Mouse (Mus musculus) heart, postnatal 14 days (tissue): ENCODE data around the gene Hist1h3h. TPM values are rescaled to one million over a fixed set of nuclear protein-coding genes. Genes with fewer than 3 reads are reported as not detected.

Source experiments
- DNase-seq, 2 experiments: peaks; one replicate each; pipeline ENCODE4 v3.0.0; 2021 to 2022
- intact Hi-C: fragments of 180-260 bp; cut with DNase I; formaldehyde crosslinking; loops from one replicate; pipeline ENCODE4 v1.15.1; 2025
- total RNA-seq, 2 experiments: library from RNA; stranded (reverse); gene quantifications; 2 replicates each; pipeline ENCODE4 v1.2.3; 2021

Gene Hist1h3h
- total RNA-seq, 2 experiments from 2014 or later: 82.7 to 215 TPM

GRCm38 (mm10) chr13:21722993-21723836 lies 5.8 kb downstream of the Hist1h3h start:
- no peak for DNase-seq

GRCm38 (mm10) chr13:21727948-21728572 lies 10.6 kb downstream of the Hist1h3h start:
- DNase-seq: no peak
- intact Hi-C loops: no loop called here

More at GRCm38 (mm10) chr13:21722993-21723836, 5.8 kb downstream of the Hist1h3h start:
- intact Hi-C loops: no loop called here

DNA sequence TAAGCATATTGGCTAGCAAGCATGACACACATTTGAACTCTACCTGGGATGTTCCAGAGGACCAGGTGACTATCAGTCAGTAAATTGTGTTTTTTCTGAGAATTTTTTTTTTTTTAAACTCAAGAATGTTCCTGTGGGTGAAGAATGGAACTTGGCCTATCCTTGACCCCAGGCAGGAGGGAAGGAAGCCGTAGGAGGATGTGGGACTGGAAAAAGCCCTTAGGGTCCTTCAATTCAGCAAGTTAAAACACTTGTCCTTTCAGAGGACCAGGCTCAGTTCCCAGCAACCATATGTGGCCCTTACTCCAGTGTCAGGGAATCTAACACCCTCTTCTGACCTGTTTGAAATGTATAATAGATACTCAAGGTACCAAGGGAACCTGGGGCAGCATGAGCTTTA lies 12.1 kb downstream of the Hist1h3h start:
- no peak for DNase-seq
- intact Hi-C loops: no loop called here

GRCm38 (mm10) chr13:21733466-21733865 lies 16.0 kb downstream of the Hist1h3h start:
- DNase-seq: no peak
- intact Hi-C loops: loop anchor here (5.0 kb wide), 1 partner anchor 1889 kb away; the partner anchor contains the start of genes Hist1h1e and Hist1h2be

- intact Hi-C loops: loop anchor here (1.0 to 5.0 kb wide), 3 partner anchors 16 to 1888 kb away; partner anchors contain the start of genes Hist1h1e, Hist1h2be and Hist1h4k
- DNase-seq: peak; percentile 67 to 88
These were observed 16.8 kb downstream of the Hist1h3h start for GRCm38 (mm10) chr13:21734010-21734905.

DNA sequence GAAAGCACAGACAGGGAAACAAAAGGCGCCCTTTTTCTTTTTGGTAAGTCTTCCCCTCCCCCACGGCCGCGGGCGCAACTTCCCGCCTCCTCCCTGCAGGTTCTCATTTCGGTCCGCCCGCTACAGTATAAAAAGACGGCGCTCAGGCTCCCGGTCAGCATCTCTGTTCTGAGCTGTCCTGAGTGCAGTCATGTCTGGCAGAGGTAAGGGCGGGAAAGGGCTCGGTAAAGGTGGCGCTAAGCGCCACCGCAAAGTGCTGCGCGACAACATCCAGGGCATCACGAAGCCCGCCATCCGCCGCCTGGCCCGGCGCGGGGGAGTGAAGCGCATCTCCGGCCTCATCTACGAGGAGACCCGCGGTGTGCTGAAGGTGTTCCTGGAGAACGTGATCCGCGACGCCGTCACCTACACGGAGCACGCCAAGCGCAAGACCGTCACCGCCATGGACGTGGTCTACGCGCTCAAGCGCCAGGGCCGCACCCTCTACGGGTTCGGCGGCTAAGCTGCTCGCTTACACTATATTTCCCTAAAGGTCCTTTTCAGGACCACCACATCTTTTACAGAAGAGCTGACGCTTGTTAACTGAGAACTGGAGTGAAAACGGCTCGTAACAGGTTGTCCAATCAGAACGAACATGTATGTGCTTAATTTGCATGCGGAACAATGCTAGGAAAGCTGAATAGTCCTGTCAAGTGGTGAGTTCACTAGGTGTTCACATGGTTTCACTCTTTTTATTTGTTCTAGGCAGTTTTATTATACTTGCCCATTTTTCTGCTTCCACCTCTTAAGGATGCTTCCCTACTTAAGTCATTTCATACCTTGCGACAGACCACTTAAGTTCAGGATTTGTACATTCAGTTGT lies 17.7 kb downstream of the Hist1h3h start, which contains the start of gene Hist1h4j:
Gene Hist1h4j (plus strand): TSS at position 159 of the 862 bp plus-strand sequence.
- intact Hi-C loops: loop anchor here (1.0 to 5.0 kb wide), 3 partner anchors 15 to 1887 kb away; partner anchors contain the start of genes Hist1h1e, Hist1h2be and Hist1h4k
- DNase-seq: peak; percentile 66 to 76

DNA sequence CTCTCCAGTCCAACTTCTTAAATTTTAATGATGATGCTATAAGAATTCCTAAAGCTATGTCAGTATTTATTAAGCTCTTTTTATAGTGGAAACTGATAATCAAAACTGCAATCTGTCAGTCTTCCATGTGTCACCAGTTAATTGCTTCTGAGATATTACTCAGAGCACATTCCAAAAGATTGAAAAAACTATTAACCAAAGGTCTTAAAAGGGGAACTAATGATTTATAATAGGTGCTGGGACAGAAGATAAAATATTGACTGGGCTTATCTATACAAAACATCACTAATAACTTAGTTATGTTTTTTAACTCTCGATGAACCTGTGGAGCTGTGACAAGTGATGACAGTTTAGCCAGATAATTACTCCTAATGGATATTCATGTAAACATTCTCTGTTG lies 27.5 kb downstream of the Hist1h3h start:
- intact Hi-C loops: no loop called here
- DNase-seq: no peak

GRCm38 (mm10) chr13:21749387-21750158 lies 32.1 kb downstream of the Hist1h3h start:
- intact Hi-C loops: loop anchor here (1.0 to 10.0 kb wide), 2 partner anchors 15 to 1835 kb away; partner anchors contain the start of gene Hist1h4d
- no peak for DNase-seq

GRCm38 (mm10) chr13:21750159-21751017 lies 32.9 kb downstream of the Hist1h3h start, which contains the start of gene Hist1h4k:
Gene Hist1h4k, minus strand, starts transcription at chr13:21750505.
- intact Hi-C loops: loop anchor here (1.0 to 10.0 kb wide), 2 partner anchors 16 to 1834 kb away; partner anchors contain the start of gene Hist1h4d
- DNase-seq: peak; percentile 88 to 93

DNA sequence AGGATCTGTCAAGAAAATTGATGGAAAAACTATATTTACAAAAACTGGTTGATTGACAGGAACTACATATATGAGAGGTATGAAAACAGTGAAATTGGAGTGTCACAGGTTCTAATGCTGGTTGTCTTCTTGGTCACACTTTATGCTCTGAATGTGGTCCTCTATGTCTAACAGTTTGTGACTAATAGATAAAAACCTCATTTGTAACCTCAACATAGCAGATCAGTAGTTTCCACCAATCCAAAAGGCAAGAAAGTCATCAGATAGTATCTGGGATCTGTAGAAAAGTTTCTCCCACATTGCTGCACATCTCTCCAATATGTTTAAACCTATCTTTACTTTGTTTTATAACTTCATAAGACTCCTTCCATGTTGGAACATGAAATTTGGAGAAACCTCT lies 34.0 kb downstream of the Hist1h3h start:
- no peak for DNase-seq
- intact Hi-C loops: loop anchor here (10.0 kb wide), 1 partner anchor 1833 kb away; the partner anchor contains the start of gene Hist1h4d

- DNase-seq: no peak
- intact Hi-C loops: loop anchor here (2.0 to 10.0 kb wide), 2 partner anchors 27 to 1833 kb away; partner anchors contain the start of gene Hist1h4d
These were observed 34.4 kb downstream of the Hist1h3h start for GRCm38 (mm10) chr13:21751827-21752226.

DNA sequence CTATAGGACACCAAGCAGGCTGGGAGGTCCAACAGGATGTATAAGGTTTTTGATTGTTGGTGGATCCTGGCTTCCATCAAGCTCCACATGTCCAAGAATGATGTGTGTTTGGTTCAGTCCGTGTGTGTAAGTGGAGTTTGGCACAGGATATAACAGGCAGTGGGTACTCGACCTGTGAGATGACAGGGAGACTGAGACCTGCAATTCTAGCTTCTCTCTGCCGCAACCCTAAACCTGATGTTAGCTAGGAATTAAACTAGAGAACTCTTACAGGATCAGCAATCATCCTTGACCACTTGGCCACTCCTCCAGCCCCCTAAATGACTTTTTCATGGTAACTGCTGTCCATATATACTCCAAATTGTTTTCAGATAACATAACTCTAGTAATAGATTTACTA lies 34.9 kb downstream of the Hist1h3h start:
- intact Hi-C loops: loop anchor here (2.0 to 10.0 kb wide), 2 partner anchors 26 to 1832 kb away; partner anchors contain the start of gene Hist1h4d
- DNase-seq: no peak

DNA sequence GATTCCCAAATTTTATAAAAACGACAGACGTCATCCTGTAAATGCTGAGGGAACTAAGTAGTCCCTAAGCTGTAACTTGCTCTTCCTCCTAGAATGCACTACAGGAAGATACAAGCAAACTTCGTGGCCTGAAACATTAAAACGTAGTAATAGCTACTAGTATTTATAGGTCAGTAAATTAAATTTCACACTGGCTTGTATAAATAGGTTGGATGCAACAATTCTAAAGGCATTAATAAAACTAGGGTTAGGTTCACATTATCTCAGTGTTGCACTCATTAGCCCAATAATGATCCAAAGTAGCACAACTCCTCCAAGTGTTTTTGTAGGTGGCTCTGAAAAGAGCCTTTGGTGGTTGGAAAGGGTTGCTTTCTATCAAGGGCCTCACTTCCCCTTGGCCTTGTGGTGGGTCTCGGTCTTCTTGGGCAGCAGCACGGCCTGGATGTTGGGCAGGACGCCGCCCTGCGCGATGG lies 35.6 kb downstream of the Hist1h3h start:
- DNase-seq: no peak
- intact Hi-C loops: loop anchor here (2.0 to 10.0 kb wide), 2 partner anchors 26 to 1832 kb away; partner anchors contain the start of gene Hist1h4d

GRCm38 (mm10) chr13:21753524-21754285 lies 36.2 kb downstream of the Hist1h3h start, which contains the start of the genes Hist1h2ak and Hist1h2bn:
Gene Hist1h2ak, minus strand, starts transcription at chr13:21753827.
Gene Hist1h2bn, plus strand, starts transcription at chr13:21754123.
- DNase-seq: peak; percentile 44 to 52
- intact Hi-C loops: loop anchor here (2.0 to 10.0 kb wide), 2 partner anchors 25 to 1831 kb away; partner anchors contain the start of gene Hist1h4d

- intact Hi-C loops: loop anchor here (10.0 kb wide), 1 partner anchor 1830 kb away; the partner anchor contains the start of gene Hist1h4d
- DNase-seq: peak in 1 of 2 experiments; percentile 37
These were observed 37.0 kb downstream of the Hist1h3h start for GRCm38 (mm10) chr13:21754294-21755001.
